Mouse (Mus musculus) ES-Bruce4 (cell line): ENCODE results near the gene Sfmbt1. TPM values are rescaled to one million over a fixed set of nuclear protein-coding genes. Genes with fewer than 3 reads are reported as not detected.

Experiments used
- H3K27ac ChIP-seq: 2 replicates; pipeline ENCODE4 v1.5.1; 2012; ENCODE audit warnings: low read length, inconsistent platforms; ENCODE audit not compliant: insufficient read depth
- H3K27me3 ChIP-seq: 2 replicates; pipeline ENCODE4 v1.6.1; 2012; ENCODE audit warnings: mild to moderate bottlenecking, low read length, inconsistent platforms; ENCODE audit not compliant: control insufficient read depth, poor library complexity, insufficient read depth, severe bottlenecking
- H3K36me3 ChIP-seq: 2 replicates; pipeline ENCODE4 v1.6.1; 2012; ENCODE audit warnings: inconsistent platforms, mild to moderate bottlenecking, low read length, moderate library complexity; ENCODE audit not compliant: control insufficient read depth, poor library complexity, insufficient read depth, severe bottlenecking
- H3K4me1 ChIP-seq: one replicate; pipeline ENCODE4 v1.8.1; 2011; ENCODE audit warnings: low read length; ENCODE audit not compliant: control insufficient read depth, insufficient read depth
- H3K4me3 ChIP-seq: 2 replicates; pipeline ENCODE4 v1.5.1; 2011; ENCODE audit warnings: low read depth, mild to moderate bottlenecking, low read length
- H3K9ac ChIP-seq: 2 replicates; pipeline ENCODE4 v1.6.1; 2012; ENCODE audit warnings: low read depth, mild to moderate bottlenecking, inconsistent platforms; ENCODE audit not compliant: poor library complexity, severe bottlenecking
- H3K9me3 ChIP-seq: replicated peaks from 2 replicates; pipeline ENCODE4 v1.6.1; 2012; ENCODE audit warnings: mild to moderate bottlenecking, low read length, inconsistent platforms; ENCODE audit not compliant: control insufficient read depth, poor library complexity, insufficient read depth, severe bottlenecking
- CTCF ChIP-seq: IDR thresholded peaks from one replicate; pipeline ENCODE4 v1.8.1; 2011; ENCODE audit warnings: low read depth, low read length
- EP300 ChIP-seq: IDR thresholded peaks from 2 replicates; pipeline ENCODE4 v1.6.1; 2011; ENCODE audit warnings: low read depth, low read length; ENCODE audit not compliant: insufficient read depth
- POLR2A ChIP-seq: IDR thresholded peaks from one replicate; pipeline ENCODE4 v1.8.1; 2011; ENCODE audit warnings: low read length; ENCODE audit not compliant: insufficient read depth
- polyA plus RNA-seq: library from polyadenylated mRNA; stranded (reverse); fragments of >200 nt; gene quantifications from 2 replicates; pipeline ENCODE4 v1.2.4, GENCODE M21; 2011; ENCODE audit warnings: low read depth; ENCODE audit not compliant: missing spikeins, insufficient read depth, insufficient read length

Sfmbt1 gene
- polyA plus RNA-seq, 1 experiment: 12.0 TPM

- Histone ChIP-seq H3K9ac (no peak overlapping the region), H3K36me3 (no peaks in the 10 kb centered on the region), H3K27ac (no peak overlapping the region), H3K9me3 (no peaks in the 10 kb centered on the region), H3K4me1 (no peaks in the 10 kb centered on the region), H3K4me3 (no peak overlapping the region), H3K27me3 (no peaks in the 10 kb centered on the region)
- no peak for TF ChIP-seq CTCF
- TF ChIP-seq POLR2A: no peak
- TF ChIP-seq EP300: no peak
Measured at GRCm38 (mm10) chr14:30825021-30825475, 110.4 kb downstream of the Sfmbt1 start.

DNA sequence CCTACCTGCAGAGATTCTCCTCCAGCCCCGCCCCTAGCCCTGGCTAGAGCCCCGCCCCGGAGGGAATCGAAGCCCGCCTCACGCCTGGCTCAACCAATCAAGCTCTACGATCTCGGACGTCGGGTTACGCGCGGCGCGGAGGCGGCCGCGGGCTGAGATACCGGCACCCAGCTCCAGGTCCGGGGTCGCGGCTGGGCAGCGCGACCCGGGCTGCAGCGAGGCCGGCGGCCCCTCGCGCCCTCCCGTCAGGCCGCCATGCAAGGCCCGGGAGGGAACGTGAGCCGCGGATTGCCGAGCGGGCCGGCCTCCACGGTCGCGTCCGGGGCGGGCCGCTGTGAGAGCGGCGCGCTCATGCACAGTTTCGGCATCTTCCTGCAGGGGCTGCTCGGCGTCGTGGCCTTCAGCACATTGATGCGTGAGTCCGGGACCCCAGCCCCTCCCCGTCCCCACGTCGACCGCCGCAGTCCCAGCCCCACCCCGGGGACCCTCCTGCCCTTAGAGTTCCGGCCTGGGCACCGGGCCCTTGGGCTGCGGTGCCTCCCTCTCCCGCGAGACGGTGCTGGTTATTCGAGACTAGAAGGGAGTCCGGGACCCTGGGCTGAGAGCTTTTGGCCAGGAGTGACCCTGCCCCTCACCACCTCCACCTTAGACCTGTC is 111.0 kb downstream of the Sfmbt1 start, which contains the start of gene Tmem110:
Tmem110 (plus strand) TSS at position 115 of the 656 bp plus-strand sequence.
- Histone ChIP-seq H3K9me3 (no peaks in the 10 kb centered on the region), H3K4me1 (no peaks in the 10 kb centered on the region), H3K27ac (no peak within 1 kb of the TSS), H3K27me3 (no peaks in the 10 kb centered on the region), H3K4me3 (peak within 1 kb of the TSS; percentile 90), H3K36me3 (no peaks in the 10 kb centered on the region), H3K9ac (peak within 1 kb of the TSS; percentile 88)
- TF ChIP-seq POLR2A (peak; percentile 37), EP300 (no peak), CTCF (no peak)

DNA sequence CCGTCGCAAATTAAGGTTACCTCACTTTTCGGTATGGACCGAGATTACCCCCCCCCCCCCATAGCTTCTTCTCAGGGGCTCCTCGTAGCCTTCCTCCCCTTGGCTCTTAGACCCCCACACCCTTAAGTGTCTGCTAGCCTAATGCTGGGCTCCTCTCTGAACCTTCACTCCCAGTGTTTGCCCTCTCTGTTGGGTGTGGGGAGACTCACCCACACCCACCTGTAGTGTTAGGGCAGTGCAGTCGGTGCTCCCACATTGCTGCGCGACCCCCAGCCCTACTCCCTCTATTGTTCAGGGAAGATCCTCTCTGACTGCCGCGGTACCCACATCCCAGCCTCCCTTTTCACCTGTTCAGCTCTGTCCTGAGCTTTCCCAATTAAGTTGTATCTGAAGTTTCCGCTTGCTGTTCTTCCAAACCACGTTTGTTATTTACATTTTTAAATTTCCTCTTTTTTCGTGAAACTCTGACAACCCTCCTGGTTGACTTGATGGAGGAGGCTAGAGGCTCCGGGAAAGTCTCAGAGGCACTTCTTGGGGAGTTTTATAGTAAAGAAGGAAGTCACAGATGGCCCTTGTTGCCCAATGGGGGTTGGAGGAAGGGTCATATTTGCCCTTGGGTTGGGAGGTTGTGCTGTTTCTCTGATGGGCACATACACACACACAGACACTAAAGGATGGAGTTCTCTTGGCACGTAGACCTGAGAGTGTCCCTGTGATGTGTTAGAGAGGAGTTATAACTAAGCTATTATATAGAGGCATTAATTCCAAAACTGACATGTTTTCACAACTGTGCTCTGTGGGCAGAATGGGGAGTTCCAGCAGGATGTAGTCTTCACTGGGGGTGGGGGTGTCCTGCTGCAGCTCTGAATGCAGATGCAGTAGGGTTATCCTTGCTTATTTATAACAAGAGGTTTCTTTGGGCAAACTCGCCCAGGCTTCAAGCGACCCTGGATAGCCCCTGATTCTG is 111.8 kb downstream of the Sfmbt1 start:
- H3K4me1 ChIP-seq: no peaks in the 10 kb centered on the region
- H3K27ac ChIP-seq: no peak overlapping the region
- H3K9me3 ChIP-seq: no peaks in the 10 kb centered on the region
- peak overlapping the region; percentile 88 for H3K9ac ChIP-seq
- H3K4me3 ChIP-seq: peak overlapping the region; percentile 90
- H3K36me3 ChIP-seq: no peaks in the 10 kb centered on the region
- H3K27me3 ChIP-seq: no peaks in the 10 kb centered on the region
- TF ChIP-seq EP300 (no peak), POLR2A (no peak), CTCF (no peak)

DNA sequence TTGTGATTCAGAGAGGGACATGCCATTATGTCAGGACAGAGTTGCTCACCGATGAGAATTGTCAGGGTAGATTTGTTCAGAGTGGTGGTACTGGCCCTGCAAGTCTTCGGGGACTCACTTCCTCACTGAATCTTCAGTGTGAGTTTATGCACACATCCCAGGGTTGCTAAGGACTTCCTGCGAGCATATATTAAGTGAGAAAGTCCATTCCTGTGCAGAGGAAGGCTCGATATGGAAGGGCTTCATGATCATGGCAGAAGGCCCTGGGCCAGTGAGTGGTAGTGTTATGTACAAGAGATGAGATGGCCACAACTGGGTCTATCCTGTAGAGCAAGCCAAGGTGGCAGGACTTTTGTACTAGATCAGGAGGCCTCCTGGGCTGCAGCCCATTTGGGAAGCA is 112.8 kb downstream of the Sfmbt1 start:
- Histone ChIP-seq H3K27ac (no peak overlapping the region), H3K4me1 (no peaks in the 10 kb centered on the region), H3K27me3 (no peaks in the 10 kb centered on the region), H3K9ac (no peak overlapping the region), H3K4me3 (no peak overlapping the region), H3K9me3 (no peaks in the 10 kb centered on the region), H3K36me3 (no peaks in the 10 kb centered on the region)
- TF ChIP-seq CTCF (no peak), EP300 (no peak), POLR2A (no peak)

GRCm38 (mm10) chr14:30828077-30828476 is 113.4 kb downstream of the Sfmbt1 start:
- TF ChIP-seq EP300 (no peak), CTCF (no peak), POLR2A (no peak)
- no peak overlapping the region for H3K9ac ChIP-seq
- H3K27me3 ChIP-seq: no peaks in the 10 kb centered on the region
- no peak overlapping the region for H3K27ac ChIP-seq
- H3K36me3 ChIP-seq: no peaks in the 10 kb centered on the region
- H3K9me3 ChIP-seq: no peaks in the 10 kb centered on the region
- H3K4me1 ChIP-seq: no peaks in the 10 kb centered on the region
- no peak overlapping the region for H3K4me3 ChIP-seq
